Mouse (Mus musculus): ENCODE measurements at regions not wholly inside any gene's neighbourhood (a gene's known extent, or its start where the extent isn't known, plus 50 kb on each side); places are given as distances from the start of the nearest gene placed in this dataset.
A peak's percentile ranks its signal among the peaks of the same experiment; 100 is the strongest.

DNA sequence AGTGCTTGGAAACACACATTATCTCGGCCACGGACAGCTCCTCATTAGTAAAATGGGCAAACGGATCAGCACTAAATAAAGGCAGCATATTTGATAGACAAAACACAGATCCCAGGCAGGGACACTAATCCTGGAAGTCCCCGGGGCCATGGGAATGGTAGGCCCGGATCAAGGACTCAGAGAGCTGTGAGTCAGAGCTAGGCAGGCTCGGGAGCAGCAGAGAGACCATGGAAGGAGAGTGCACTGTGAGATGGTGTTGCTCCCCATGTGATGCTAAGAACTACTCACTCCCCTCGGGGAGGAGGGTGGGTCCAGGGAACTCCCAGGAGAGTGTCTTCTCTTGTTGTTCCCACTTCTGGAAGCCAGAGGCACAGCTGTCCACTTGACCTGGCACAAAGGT lies 126.6 kb downstream of the Vegfa start:
- no peak for DNase-seq (ENCODE audit: low spot score, missing footprints)
- H3K4me1 ChIP-seq (ENCODE audit: control insufficient read depth, insufficient read depth, low read length), result no peaks in the 10 kb centered on the region
- no peak for ATAC-seq (ENCODE audit: low FRiP score)
- H3K27me3 ChIP-seq (ENCODE audit: control insufficient read depth, insufficient read depth, low read length), result no peaks in the 10 kb centered on the region
- no peaks in the 10 kb centered on the region for H3K36me3 ChIP-seq (ENCODE audit: control insufficient read depth, insufficient read depth, low read length)
- WGBS, result 69% methylated on average over 7 of the region's 7 CpGs
- H3K4me3 ChIP-seq (ENCODE audit: low read depth, low read length), result no peak overlapping the region
- H3K27ac ChIP-seq (ENCODE audit: low read depth, low read length), result no peak overlapping the region
- no peak overlapping the region for H3K9ac ChIP-seq (ENCODE audit: low read length)
- H3K9me3 ChIP-seq (ENCODE audit: control insufficient read depth, low read length), result no peaks in the 10 kb centered on the region
- H3K4me2 ChIP-seq, result no peak overlapping the region

- H3K4me3 ChIP-seq (ENCODE audit: low read depth, low read length), result no peak overlapping the region
- H3K9me3 ChIP-seq (ENCODE audit: control insufficient read depth, low read length), result no peaks in the 10 kb centered on the region
- WGBS, result 64% methylated on average over 4 of the region's 4 CpGs
- no peaks in the 10 kb centered on the region for H3K4me1 ChIP-seq (ENCODE audit: control insufficient read depth, insufficient read depth, low read length)
- H3K4me2 ChIP-seq, result no peak overlapping the region
- ATAC-seq (ENCODE audit: low FRiP score), result no peak
- no peaks in the 10 kb centered on the region for H3K36me3 ChIP-seq (ENCODE audit: control insufficient read depth, insufficient read depth, low read length)
- no peak overlapping the region for H3K9ac ChIP-seq (ENCODE audit: low read length)
- H3K27me3 ChIP-seq (ENCODE audit: control insufficient read depth, insufficient read depth, low read length), result no peaks in the 10 kb centered on the region
- DNase-seq (ENCODE audit: low spot score, missing footprints), result no peak
- H3K27ac ChIP-seq (ENCODE audit: low read depth, low read length), result no peak overlapping the region
These were observed 127.9 kb downstream of the Vegfa start for GRCm38 (mm10) chr17:45904251-45904650.

GRCm38 (mm10) chr17:45903294-45903693 lies 128.9 kb downstream of the Vegfa start:
- H3K36me3 ChIP-seq (ENCODE audit: control insufficient read depth, insufficient read depth, low read length), result no peaks in the 10 kb centered on the region
- no peak for DNase-seq (ENCODE audit: low spot score, missing footprints)
- ATAC-seq (ENCODE audit: low FRiP score), result no peak
- H3K4me3 ChIP-seq (ENCODE audit: low read depth, low read length), result no peak overlapping the region
- WGBS, result 94% methylated on average over 9 of the region's 9 CpGs
- no peaks in the 10 kb centered on the region for H3K9me3 ChIP-seq (ENCODE audit: control insufficient read depth, low read length)
- no peak overlapping the region for H3K27ac ChIP-seq (ENCODE audit: low read depth, low read length)
- no peaks in the 10 kb centered on the region for H3K4me1 ChIP-seq (ENCODE audit: control insufficient read depth, insufficient read depth, low read length)
- H3K27me3 ChIP-seq (ENCODE audit: control insufficient read depth, insufficient read depth, low read length), result no peaks in the 10 kb centered on the region
- H3K4me2 ChIP-seq, result no peak overlapping the region
- no peak overlapping the region for H3K9ac ChIP-seq (ENCODE audit: low read length)

DNA sequence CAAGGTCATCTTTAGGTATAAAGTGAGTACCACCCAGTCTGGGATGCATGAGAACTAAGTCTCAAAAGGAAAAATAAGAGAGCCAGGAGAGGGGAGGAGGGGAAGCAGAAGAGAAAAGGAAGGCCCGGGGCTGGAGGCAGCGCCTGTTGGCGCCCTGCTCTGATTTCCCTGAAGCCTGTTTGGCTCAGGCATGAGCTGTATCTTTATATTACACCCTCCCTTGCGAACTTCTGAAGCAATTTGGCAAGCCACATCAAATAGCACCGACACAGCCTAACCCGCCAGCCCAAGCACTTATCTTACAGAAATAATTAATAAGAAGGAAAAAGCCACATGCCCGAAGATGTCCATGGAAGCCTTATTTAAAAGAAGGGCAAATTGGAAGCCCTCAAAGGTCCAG lies 129.5 kb downstream of the Vegfa start:
- WGBS, result 96% methylated on average over 7 of the region's 7 CpGs
- ATAC-seq (ENCODE audit: low FRiP score), result no peak

DNA sequence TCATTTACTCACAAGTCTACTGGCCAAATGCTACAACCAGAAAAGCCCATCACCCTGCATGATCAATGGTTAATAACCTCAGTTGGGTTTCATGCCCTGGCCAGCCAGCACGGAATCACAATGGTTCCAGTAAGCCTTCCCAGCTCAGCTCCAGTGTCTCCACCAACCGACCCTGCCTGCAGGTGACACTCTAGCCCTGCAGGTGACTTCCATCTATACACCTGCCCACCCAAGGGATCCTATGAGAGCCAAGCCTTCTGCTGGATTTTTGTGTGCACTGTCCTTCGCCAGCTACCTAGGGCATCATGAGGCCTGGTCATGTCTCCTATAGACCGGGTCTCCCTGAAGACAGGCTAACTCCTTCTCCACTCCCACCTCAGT lies 135.3 kb downstream of the Vegfa start:
- Histone ChIP-seq H3K4me2 (no peak overlapping the region), H3K27ac (ENCODE audit: low read depth, low read length) (no peak overlapping the region), H3K9me3 (ENCODE audit: control insufficient read depth, low read length) (no peaks in the 10 kb centered on the region), H3K9ac (ENCODE audit: low read length) (no peak overlapping the region), H3K4me1 (ENCODE audit: control insufficient read depth, insufficient read depth, low read length) (no peaks in the 10 kb centered on the region; the same call in 1 of the 2 replicates), H3K4me3 (ENCODE audit: low read depth, low read length) (no peak overlapping the region), H3K27me3 (ENCODE audit: control insufficient read depth, insufficient read depth, low read length) (no peaks in the 10 kb centered on the region), H3K36me3 (ENCODE audit: control insufficient read depth, insufficient read depth, low read length) (no peaks in the 10 kb centered on the region)
- 0 out of 2 replicates have a peak, but pooled peaks have one; percentile 14 for ATAC-seq (ENCODE audit: low FRiP score)
- no peak for DNase-seq (ENCODE audit: low spot score, missing footprints)
- WGBS, result 46% methylated on average over 4 of the region's 4 CpGs

More for the DNA sequence above, 129.5 kb downstream of the Vegfa start:
- no peaks in the 10 kb centered on the region for H3K4me1 ChIP-seq (ENCODE audit: control insufficient read depth, insufficient read depth, low read length)
- no peak overlapping the region for H3K4me2 ChIP-seq
- no peaks in the 10 kb centered on the region for H3K9me3 ChIP-seq (ENCODE audit: control insufficient read depth, low read length)
- H3K9ac ChIP-seq (ENCODE audit: low read length), result no peak overlapping the region
- DNase-seq (ENCODE audit: low spot score, missing footprints), result no peak
- no peaks in the 10 kb centered on the region for H3K27me3 ChIP-seq (ENCODE audit: control insufficient read depth, insufficient read depth, low read length)
- no peak overlapping the region for H3K27ac ChIP-seq (ENCODE audit: low read depth, low read length)
- H3K36me3 ChIP-seq (ENCODE audit: control insufficient read depth, insufficient read depth, low read length), result no peaks in the 10 kb centered on the region
- no peak overlapping the region for H3K4me3 ChIP-seq (ENCODE audit: low read depth, low read length)

DNA sequence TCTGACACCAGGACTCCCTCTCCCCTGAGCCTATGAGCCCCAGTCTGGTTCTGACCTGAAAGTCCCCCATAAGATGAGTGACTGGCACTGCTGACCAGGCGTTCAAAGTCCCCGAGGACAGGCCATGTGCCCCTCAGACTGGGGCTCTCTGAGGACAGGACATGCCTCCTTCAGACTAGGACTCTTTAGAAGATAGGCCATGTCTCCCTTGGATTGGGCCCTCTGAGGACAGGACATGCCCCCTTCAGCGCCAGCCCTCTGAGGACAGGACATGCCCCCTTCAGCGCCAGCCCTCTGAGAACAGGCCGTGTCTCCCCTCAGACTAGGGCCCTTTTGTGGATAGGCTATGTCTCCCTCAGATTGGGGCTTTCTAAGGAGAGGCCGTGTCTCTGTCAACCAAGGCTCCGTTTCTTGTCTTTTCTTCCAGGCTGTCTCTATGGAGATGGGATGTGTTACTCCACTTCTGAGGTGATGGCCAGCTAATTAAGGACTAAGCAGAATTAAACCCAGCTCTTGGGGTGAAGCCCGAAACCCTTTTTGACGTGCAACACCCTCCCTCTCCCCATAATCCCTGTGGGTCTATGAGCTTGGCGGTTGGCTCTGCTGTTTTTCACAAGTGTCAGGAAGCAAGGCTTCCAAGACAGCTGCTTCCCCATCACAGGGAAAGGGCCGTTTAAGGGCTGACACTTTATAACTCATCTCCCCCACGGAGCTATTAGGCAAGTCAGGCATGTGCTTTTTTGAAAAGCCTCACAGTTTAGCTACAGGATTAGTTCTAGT lies 135.8 kb downstream of the Vegfa start:
- ATAC-seq (ENCODE audit: low FRiP score) (no peak), DNase-seq (ENCODE audit: low spot score, missing footprints) (no peak)
- Histone ChIP-seq H3K4me3 (ENCODE audit: low read depth, low read length) (no peak overlapping the region), H3K36me3 (ENCODE audit: control insufficient read depth, insufficient read depth, low read length) (no peaks in the 10 kb centered on the region), H3K4me2 (no peak overlapping the region), H3K9me3 (ENCODE audit: control insufficient read depth, low read length) (no peaks in the 10 kb centered on the region), H3K4me1 (ENCODE audit: control insufficient read depth, insufficient read depth, low read length) (no peaks in the 10 kb centered on the region; the same call in 1 of the 2 replicates), H3K27me3 (ENCODE audit: control insufficient read depth, insufficient read depth, low read length) (no peaks in the 10 kb centered on the region), H3K27ac (ENCODE audit: low read depth, low read length) (no peak overlapping the region), H3K9ac (ENCODE audit: low read length) (no peak overlapping the region)
- 33% methylated on average over 12 of the region's 12 CpGs for WGBS

- 88% methylated on average over 5 of the region's 5 CpGs for WGBS
- Histone ChIP-seq H3K9me3 (ENCODE audit: control insufficient read depth, low read length) (no peaks in the 10 kb centered on the region), H3K4me3 (ENCODE audit: low read depth, low read length) (no peak overlapping the region), H3K9ac (ENCODE audit: low read length) (no peak overlapping the region), H3K4me2 (no peak overlapping the region), H3K27me3 (ENCODE audit: control insufficient read depth, insufficient read depth, low read length) (no peaks in the 10 kb centered on the region; the same call in 1 of the 2 replicates), H3K36me3 (ENCODE audit: control insufficient read depth, insufficient read depth, low read length) (no peaks in the 10 kb centered on the region), H3K4me1 (ENCODE audit: control insufficient read depth, insufficient read depth, low read length) (no peaks in the 10 kb centered on the region; the same call in 1 of the 2 replicates), H3K27ac (ENCODE audit: low read depth, low read length) (no peak overlapping the region)
- ATAC-seq (ENCODE audit: low FRiP score) (no peak), DNase-seq (ENCODE audit: low spot score, missing footprints) (no peak)
These were observed 138.0 kb downstream of the Vegfa start for GRCm38 (mm10) chr17:45894166-45894565.

- Histone ChIP-seq H3K4me2 (no peak overlapping the region), H3K9me3 (ENCODE audit: control insufficient read depth, low read length) (no peaks in the 10 kb centered on the region), H3K4me1 (ENCODE audit: control insufficient read depth, insufficient read depth, low read length) (no peaks in the 10 kb centered on the region; the same call in 1 of the 2 replicates), H3K27ac (ENCODE audit: low read depth, low read length) (no peak overlapping the region), H3K27me3 (ENCODE audit: control insufficient read depth, insufficient read depth, low read length) (no peaks in the 10 kb centered on the region; the same call in 1 of the 2 replicates), H3K4me3 (ENCODE audit: low read depth, low read length) (no peak overlapping the region), H3K36me3 (ENCODE audit: control insufficient read depth, insufficient read depth, low read length) (no peaks in the 10 kb centered on the region), H3K9ac (ENCODE audit: low read length) (no peak overlapping the region)
- WGBS, result 85% methylated on average over 6 of the region's 6 CpGs
- no peak for ATAC-seq (ENCODE audit: low FRiP score)
- no peak for DNase-seq (ENCODE audit: low spot score, missing footprints)
These were observed 138.5 kb downstream of the Vegfa start for GRCm38 (mm10) chr17:45893698-45894097.

GRCm38 (mm10) chr17:45893094-45893493 lies 139.1 kb downstream of the Vegfa start:
- Histone ChIP-seq H3K27ac (ENCODE audit: low read depth, low read length) (no peak overlapping the region), H3K9ac (ENCODE audit: low read length) (no peak overlapping the region), H3K27me3 (ENCODE audit: control insufficient read depth, insufficient read depth, low read length) (no peaks in the 10 kb centered on the region; the same call in 1 of the 2 replicates), H3K4me2 (no peak overlapping the region), H3K4me1 (ENCODE audit: control insufficient read depth, insufficient read depth, low read length) (no peaks in the 10 kb centered on the region; the same call in 1 of the 2 replicates), H3K9me3 (ENCODE audit: control insufficient read depth, low read length) (no peaks in the 10 kb centered on the region), H3K36me3 (ENCODE audit: control insufficient read depth, insufficient read depth, low read length) (no peaks in the 10 kb centered on the region), H3K4me3 (ENCODE audit: low read depth, low read length) (no peak overlapping the region)
- no peak for ATAC-seq (ENCODE audit: low FRiP score)
- no peak for DNase-seq (ENCODE audit: low spot score, missing footprints)
- WGBS, result 84% methylated on average over 7 of the region's 7 CpGs
